Mouse (Mus musculus): ENCODE data around the gene Cdk19. TPM values are rescaled to one million over a fixed set of nuclear protein-coding genes. Genes with fewer than 3 reads are reported as not detected.

Cdk19 gene
- polyA plus RNA-seq, 1 experiment, result 16.0 TPM

DNA sequence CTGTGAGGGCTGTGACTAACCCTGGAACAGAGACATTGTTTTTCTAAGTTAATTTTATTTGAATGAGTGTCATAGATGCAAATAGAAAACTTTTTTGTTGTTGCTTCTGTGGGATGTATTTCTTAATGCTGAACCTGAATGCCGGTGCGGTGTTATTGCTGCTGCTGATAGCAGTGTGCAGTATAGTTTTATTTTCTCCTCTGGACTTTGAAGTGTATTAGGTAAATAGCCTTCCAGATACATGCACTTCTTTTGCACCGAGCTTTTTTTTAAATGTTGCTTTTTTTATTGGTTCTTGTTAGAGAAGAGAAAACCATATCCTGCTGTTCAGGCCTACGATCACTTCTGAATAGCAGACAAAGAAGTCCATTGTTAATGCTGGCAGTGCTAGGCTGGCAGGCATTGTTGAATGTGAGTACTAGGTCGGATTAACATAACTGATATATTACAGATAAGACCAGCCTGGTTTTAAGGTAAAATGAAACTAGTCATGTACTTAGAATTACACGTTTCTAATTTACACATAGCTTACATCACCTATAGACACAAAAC is 104.5 kb downstream of the Cdk19 start:
- Histone ChIP-seq H3K9me3 (replicated peaks; ENCODE audit: control insufficient read depth, insufficient read depth, low read length, poor library complexity, severe bottlenecking) (no peaks in the 10 kb centered on the region), H3K4me3 (ENCODE audit: low read depth, low read length) (no peak overlapping the region), H3K9ac (ENCODE audit: low read depth, poor library complexity, severe bottlenecking) (no peak overlapping the region), H3K4me1 (ENCODE audit: control insufficient read depth, insufficient read depth, low read length) (peaks cover 8% of the 10 kb centered on the region), H3K36me3 (ENCODE audit: control insufficient read depth, insufficient read depth, low read length, poor library complexity, severe bottlenecking) (no peaks in the 10 kb centered on the region), H3K27me3 (ENCODE audit: control insufficient read depth, insufficient read depth, low read length, poor library complexity, severe bottlenecking) (no peaks in the 10 kb centered on the region), H3K27ac (ENCODE audit: insufficient read depth, low read length) (no peak overlapping the region)
- TF ChIP-seq CTCF (IDR thresholded peaks at IDR 0.05; ENCODE audit: low read depth, low read length) (no peak), EP300 (IDR thresholded peaks at IDR 0.05; ENCODE audit: insufficient read depth, low read depth, low read length) (no peak), POLR2A (IDR thresholded peaks at IDR 0.05; ENCODE audit: insufficient read depth, low read length) (no peak)

DNA sequence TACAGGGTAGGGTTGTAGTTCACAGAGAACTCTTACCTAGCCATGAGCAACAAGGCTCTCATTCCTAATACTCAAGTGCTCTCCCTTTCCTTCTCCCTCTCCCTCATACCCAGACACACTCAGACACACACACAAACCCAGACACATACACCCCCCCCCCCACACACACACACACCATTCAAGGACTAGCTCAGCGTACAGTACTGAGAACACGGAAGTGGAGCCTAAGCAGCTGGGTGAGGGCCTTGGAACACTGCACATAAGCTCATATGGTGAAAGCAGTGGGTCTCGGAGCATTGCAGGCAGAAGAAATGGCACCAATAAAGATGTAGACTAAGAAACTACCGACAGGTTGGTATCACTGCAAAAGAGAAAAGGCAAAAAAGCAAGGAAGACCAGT is 105.2 kb downstream of the Cdk19 start:
- no peaks in the 10 kb centered on the region for H3K27me3 ChIP-seq (ENCODE audit: control insufficient read depth, insufficient read depth, low read length, poor library complexity, severe bottlenecking)
- no peaks in the 10 kb centered on the region for H3K9me3 ChIP-seq (replicated peaks; ENCODE audit: control insufficient read depth, insufficient read depth, low read length, poor library complexity, severe bottlenecking)
- H3K4me1 ChIP-seq (ENCODE audit: control insufficient read depth, insufficient read depth, low read length), result peaks cover 8% of the 10 kb centered on the region
- H3K9ac ChIP-seq (ENCODE audit: low read depth, poor library complexity, severe bottlenecking), result no peak overlapping the region
- no peak overlapping the region for H3K4me3 ChIP-seq (ENCODE audit: low read depth, low read length)
- no peak overlapping the region for H3K27ac ChIP-seq (ENCODE audit: insufficient read depth, low read length)
- TF ChIP-seq EP300 (IDR thresholded peaks at IDR 0.05; ENCODE audit: insufficient read depth, low read depth, low read length), result no peak
- TF ChIP-seq POLR2A (IDR thresholded peaks at IDR 0.05; ENCODE audit: insufficient read depth, low read length), result no peak
- TF ChIP-seq CTCF (IDR thresholded peaks at IDR 0.05; ENCODE audit: low read depth, low read length), result no peak
- H3K36me3 ChIP-seq (ENCODE audit: control insufficient read depth, insufficient read depth, low read length, poor library complexity, severe bottlenecking), result no peaks in the 10 kb centered on the region

DNA sequence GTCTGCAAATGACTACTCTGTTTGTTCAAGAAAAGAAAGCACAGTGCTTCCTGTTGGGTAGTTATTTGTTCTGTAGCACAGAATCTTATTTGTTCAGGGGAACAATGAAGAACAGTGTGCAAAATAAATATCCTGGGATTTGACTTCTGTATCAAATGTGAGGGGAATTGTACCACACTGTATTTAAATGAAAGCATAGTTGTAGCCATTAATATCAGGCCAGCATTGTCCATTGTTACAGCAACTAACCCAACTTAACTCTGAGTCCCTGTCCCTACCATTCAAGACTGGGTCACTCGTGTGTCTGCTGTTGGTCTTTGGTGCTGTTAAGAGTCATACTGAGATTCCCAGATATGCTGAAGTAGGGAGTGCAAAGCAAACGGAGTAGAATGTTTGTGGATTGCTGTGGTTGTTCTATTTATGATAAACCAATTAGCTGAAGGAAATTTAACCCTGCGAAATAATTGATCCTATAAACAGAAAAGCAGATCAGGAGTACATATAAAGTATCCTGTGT is 106.8 kb downstream of the Cdk19 start:
- no peaks in the 10 kb centered on the region for H3K27me3 ChIP-seq (ENCODE audit: control insufficient read depth, insufficient read depth, low read length, poor library complexity, severe bottlenecking)
- H3K4me1 ChIP-seq (ENCODE audit: control insufficient read depth, insufficient read depth, low read length), result peaks cover 8% of the 10 kb centered on the region
- H3K36me3 ChIP-seq (ENCODE audit: control insufficient read depth, insufficient read depth, low read length, poor library complexity, severe bottlenecking), result no peaks in the 10 kb centered on the region
- no peak overlapping the region for H3K27ac ChIP-seq (ENCODE audit: insufficient read depth, low read length)
- H3K4me3 ChIP-seq (ENCODE audit: low read depth, low read length), result no peak overlapping the region
- no peak for TF ChIP-seq POLR2A (IDR thresholded peaks at IDR 0.05; ENCODE audit: insufficient read depth, low read length)
- no peak for TF ChIP-seq CTCF (IDR thresholded peaks at IDR 0.05; ENCODE audit: low read depth, low read length)
- no peak for TF ChIP-seq EP300 (IDR thresholded peaks at IDR 0.05; ENCODE audit: insufficient read depth, low read depth, low read length)
- H3K9me3 ChIP-seq (replicated peaks; ENCODE audit: control insufficient read depth, insufficient read depth, low read length, poor library complexity, severe bottlenecking), result no peaks in the 10 kb centered on the region
- no peak overlapping the region for H3K9ac ChIP-seq (ENCODE audit: low read depth, poor library complexity, severe bottlenecking)

DNA sequence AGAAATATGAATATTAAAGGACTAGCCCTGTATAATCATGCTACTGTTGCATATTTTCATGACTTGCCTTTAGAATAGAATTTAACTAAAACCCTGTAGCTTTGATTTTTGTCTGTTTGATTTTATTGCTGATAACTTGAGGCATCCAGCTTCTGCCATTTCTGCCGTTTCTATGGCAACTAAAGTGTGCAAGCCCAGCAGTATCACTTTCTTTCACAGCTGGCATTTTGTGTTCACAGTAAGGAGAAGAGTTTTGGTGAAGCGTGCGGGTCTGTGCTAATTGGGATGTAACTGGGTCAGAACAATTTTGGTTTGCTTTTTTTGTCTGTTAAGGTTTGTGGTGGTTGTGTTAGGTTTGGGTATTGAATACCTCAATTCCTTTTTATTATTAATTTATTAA is 107.3 kb downstream of the Cdk19 start:
- no peak overlapping the region for H3K27ac ChIP-seq (ENCODE audit: insufficient read depth, low read length)
- peaks cover 7% of the 10 kb centered on the region for H3K4me1 ChIP-seq (ENCODE audit: control insufficient read depth, insufficient read depth, low read length)
- no peak overlapping the region for H3K4me3 ChIP-seq (ENCODE audit: low read depth, low read length)
- no peak for TF ChIP-seq EP300 (IDR thresholded peaks at IDR 0.05; ENCODE audit: insufficient read depth, low read depth, low read length)
- no peak for TF ChIP-seq CTCF (IDR thresholded peaks at IDR 0.05; ENCODE audit: low read depth, low read length)
- TF ChIP-seq POLR2A (IDR thresholded peaks at IDR 0.05; ENCODE audit: insufficient read depth, low read length), result no peak
- H3K36me3 ChIP-seq (ENCODE audit: control insufficient read depth, insufficient read depth, low read length, poor library complexity, severe bottlenecking), result no peaks in the 10 kb centered on the region
- no peaks in the 10 kb centered on the region for H3K9me3 ChIP-seq (replicated peaks; ENCODE audit: control insufficient read depth, insufficient read depth, low read length, poor library complexity, severe bottlenecking)
- no peak overlapping the region for H3K9ac ChIP-seq (ENCODE audit: low read depth, poor library complexity, severe bottlenecking)
- H3K27me3 ChIP-seq (ENCODE audit: control insufficient read depth, insufficient read depth, low read length, poor library complexity, severe bottlenecking), result no peaks in the 10 kb centered on the region

DNA sequence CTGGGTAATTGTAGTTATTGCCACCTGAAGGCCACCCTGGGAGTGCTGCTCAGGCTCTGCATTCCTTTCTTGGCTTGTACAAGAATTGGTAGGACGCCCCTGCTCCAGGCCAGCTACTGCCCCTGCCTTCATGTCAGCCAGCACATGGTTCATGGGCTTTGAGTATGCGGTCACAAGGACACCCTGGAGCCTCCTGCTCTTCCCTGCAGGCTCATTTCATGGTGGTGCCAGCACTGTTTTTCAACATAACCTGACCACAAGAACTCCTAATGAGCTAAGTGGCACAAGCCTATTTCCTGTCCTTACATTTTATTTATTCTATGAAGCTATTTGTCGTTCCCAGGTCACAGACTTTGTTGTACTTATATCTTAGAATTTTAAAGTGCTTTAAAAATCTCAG is 107.9 kb downstream of the Cdk19 start:
- Histone ChIP-seq H3K4me3 (ENCODE audit: low read depth, low read length) (no peak overlapping the region), H3K4me1 (ENCODE audit: control insufficient read depth, insufficient read depth, low read length) (peaks cover 6% of the 10 kb centered on the region), H3K9ac (ENCODE audit: low read depth, poor library complexity, severe bottlenecking) (no peak overlapping the region), H3K9me3 (replicated peaks; ENCODE audit: control insufficient read depth, insufficient read depth, low read length, poor library complexity, severe bottlenecking) (no peaks in the 10 kb centered on the region), H3K27ac (ENCODE audit: insufficient read depth, low read length) (no peak overlapping the region), H3K27me3 (ENCODE audit: control insufficient read depth, insufficient read depth, low read length, poor library complexity, severe bottlenecking) (no peaks in the 10 kb centered on the region), H3K36me3 (ENCODE audit: control insufficient read depth, insufficient read depth, low read length, poor library complexity, severe bottlenecking) (no peaks in the 10 kb centered on the region)
- TF ChIP-seq EP300 (IDR thresholded peaks at IDR 0.05; ENCODE audit: insufficient read depth, low read depth, low read length), result no peak
- no peak for TF ChIP-seq POLR2A (IDR thresholded peaks at IDR 0.05; ENCODE audit: insufficient read depth, low read length)
- TF ChIP-seq CTCF (IDR thresholded peaks at IDR 0.05; ENCODE audit: low read depth, low read length), result no peak

DNA sequence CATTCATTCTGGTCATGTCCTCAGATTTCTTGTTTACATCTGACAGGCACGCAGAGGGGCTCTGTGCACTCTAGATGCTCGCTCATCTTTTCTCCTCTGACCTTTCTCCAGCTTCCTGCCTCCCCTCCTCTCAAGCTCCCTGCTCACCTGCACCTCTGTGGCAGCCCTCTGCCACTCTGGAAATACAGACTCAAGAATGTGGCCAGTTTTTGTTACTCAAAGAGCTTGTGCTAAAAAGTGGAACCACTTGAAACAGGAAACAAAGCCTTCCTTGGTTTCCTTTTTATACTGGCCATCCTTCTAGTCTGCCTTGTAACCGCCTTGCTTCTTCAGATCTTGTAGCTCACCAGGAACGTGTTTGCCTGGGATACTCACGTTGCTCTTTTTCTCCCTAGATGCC is 108.6 kb downstream of the Cdk19 start:
- Histone ChIP-seq H3K4me1 (ENCODE audit: control insufficient read depth, insufficient read depth, low read length) (peaks cover 6% of the 10 kb centered on the region), H3K27me3 (ENCODE audit: control insufficient read depth, insufficient read depth, low read length, poor library complexity, severe bottlenecking) (no peaks in the 10 kb centered on the region), H3K36me3 (ENCODE audit: control insufficient read depth, insufficient read depth, low read length, poor library complexity, severe bottlenecking) (no peaks in the 10 kb centered on the region), H3K27ac (ENCODE audit: insufficient read depth, low read length) (no peak overlapping the region), H3K9me3 (replicated peaks; ENCODE audit: control insufficient read depth, insufficient read depth, low read length, poor library complexity, severe bottlenecking) (no peaks in the 10 kb centered on the region), H3K4me3 (ENCODE audit: low read depth, low read length) (no peak overlapping the region), H3K9ac (ENCODE audit: low read depth, poor library complexity, severe bottlenecking) (no peak overlapping the region)
- TF ChIP-seq EP300 (IDR thresholded peaks at IDR 0.05; ENCODE audit: insufficient read depth, low read depth, low read length) (no peak), POLR2A (IDR thresholded peaks at IDR 0.05; ENCODE audit: insufficient read depth, low read length) (no peak), CTCF (IDR thresholded peaks at IDR 0.05; ENCODE audit: low read depth, low read length) (no peak)

Measured in ES-Bruce4 (cell line).